8 mouse cellular contexts compared by ENCODE assay signal in the genomic region with DNA sequence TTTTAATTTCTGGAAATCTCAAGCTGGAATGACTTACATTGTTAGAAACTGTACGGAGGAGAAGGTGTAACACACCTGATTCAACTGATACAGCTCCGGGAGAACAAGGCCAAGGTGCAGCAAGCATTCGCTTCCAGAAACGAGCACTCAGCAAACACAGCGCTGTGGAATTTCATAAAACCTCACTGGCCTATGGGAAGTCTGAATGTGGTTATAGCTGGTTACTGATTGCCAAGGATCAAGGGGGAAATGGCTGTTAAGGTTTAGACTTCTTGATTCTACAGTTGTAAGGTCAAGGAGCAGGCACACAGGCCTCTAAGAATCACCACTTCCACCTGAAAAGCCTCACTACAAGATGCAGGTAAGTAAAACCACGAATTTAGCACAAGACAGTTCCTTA. TPM values are rescaled to one million over a fixed set of nuclear protein-coding genes. Genes with fewer than 3 reads are reported as not detected.
DNase-seq lines count a peak whose midpoint lies in the region; ATAC-seq and TF ChIP-seq lines count a peak whose summit lies in the region.

A gene (plus strand): TSS at position 224 of the 400 bp plus-strand sequence.

- no peak within 1 kb of the TSS for H3K9ac ChIP-seq in forebrain, embryonic 16.5 days (replicated peaks; ENCODE audit: low read depth, low read length)
- no peak within 1 kb of the TSS for H3K9ac ChIP-seq in hindbrain, embryonic 13.5 days
- H3K9ac ChIP-seq in midbrain, embryonic 13.5 days (replicated peaks) = no peak within 1 kb of the TSS

- no peak for TF ChIP-seq POLR2A in thymus, adult 2 months (IDR thresholded peaks at IDR 0.05; ENCODE audit: control insufficient read depth, extremely low read depth, insufficient read depth, low read length, poor library complexity)

- TF ChIP-seq CTCF in thymus, adult 2 months (IDR thresholded peaks at IDR 0.05; ENCODE audit: borderline replicate concordance, control insufficient read depth, extremely low read depth, insufficient read depth, low read length, poor library complexity) = no peak

- no peaks in the 10 kb centered on the region for H3K4me1 ChIP-seq in thymus, adult 2 months (replicated peaks; ENCODE audit: control insufficient read depth, insufficient read depth, low read length)
- no peaks in the 10 kb centered on the region for H3K4me1 ChIP-seq in forebrain, embryonic 16.5 days (replicated peaks; ENCODE audit: control insufficient read depth, insufficient read depth, low read length)
- H3K4me1 ChIP-seq in hindbrain, embryonic 13.5 days (replicated peaks) = no peaks in the 10 kb centered on the region
- H3K4me1 ChIP-seq in midbrain, embryonic 13.5 days (replicated peaks) = no peaks in the 10 kb centered on the region

- 87% methylated on average over 6 of the region's 6 CpGs for WGBS in thymus, adult 2 months
- 83% methylated on average over 6 of the region's 6 CpGs for WGBS in forebrain, embryonic 16.5 days
- WGBS in hindbrain, embryonic 13.5 days = 84% methylated on average over 6 of the region's 6 CpGs
- WGBS in midbrain, embryonic 13.5 days = 91% methylated on average over 6 of the region's 6 CpGs

- no peaks in the 10 kb centered on the region for H3K36me3 ChIP-seq in thymus, adult 2 months (ENCODE audit: control insufficient read depth, insufficient read depth, low read length)
- no peaks in the 10 kb centered on the region for H3K36me3 ChIP-seq in forebrain, embryonic 16.5 days (ENCODE audit: control insufficient read depth, insufficient read depth)
- H3K36me3 ChIP-seq in hindbrain, embryonic 13.5 days = no peaks in the 10 kb centered on the region
- no peaks in the 10 kb centered on the region for H3K36me3 ChIP-seq in midbrain, embryonic 13.5 days

- intact Hi-C loops in left cerebral cortex, postnatal 14 days (cut with DNase I) = no loop called here

- ATAC-seq in forebrain, embryonic 16.5 days = no peak
- ATAC-seq in hindbrain, embryonic 13.5 days (ENCODE audit: low FRiP score) = no peak
- no peak for ATAC-seq in midbrain, embryonic 13.5 days

- no peak for DNase-seq in thymus, adult 2 months
- no peak for DNase-seq in thymus, postnatal 4 days
- no peak for DNase-seq in left cerebral cortex, postnatal 14 days (ENCODE audit: low spot score in 2 of 2)
- no peak for DNase-seq in frontal cortex, postnatal 25 days (ENCODE audit: low spot score in 2 of 2)
- no peak for DNase-seq in ovary, postnatal 10 days (ENCODE audit: low spot score)

- no peak within 1 kb of the TSS for H3K4me2 ChIP-seq in forebrain, embryonic 16.5 days (ENCODE audit: low read length)
- H3K4me2 ChIP-seq in hindbrain, embryonic 13.5 days = no peak within 1 kb of the TSS
- H3K4me2 ChIP-seq in midbrain, embryonic 13.5 days (replicated peaks) = no peak within 1 kb of the TSS

- no peak within 1 kb of the TSS for H3K27ac ChIP-seq in thymus, adult 2 months (ENCODE audit: control insufficient read depth, insufficient read depth, low read length)
- H3K27ac ChIP-seq in forebrain, embryonic 16.5 days (ENCODE audit: low read length) = no peak within 1 kb of the TSS
- no peak within 1 kb of the TSS for H3K27ac ChIP-seq in hindbrain, embryonic 13.5 days
- H3K27ac ChIP-seq in midbrain, embryonic 13.5 days = no peak within 1 kb of the TSS

- no peaks in the 10 kb centered on the region for H3K9me3 ChIP-seq in forebrain, embryonic 16.5 days (ENCODE audit: control insufficient read depth, low read length)
- H3K9me3 ChIP-seq in hindbrain, embryonic 13.5 days = no peaks in the 10 kb centered on the region
- H3K9me3 ChIP-seq in midbrain, embryonic 13.5 days = no peaks in the 10 kb centered on the region

- H3K4me3 ChIP-seq in thymus, adult 2 months (ENCODE audit: control insufficient read depth, insufficient read depth, low read length) = no peak within 1 kb of the TSS
- H3K4me3 ChIP-seq in forebrain, embryonic 16.5 days (replicated peaks; ENCODE audit: low read length) = no peak within 1 kb of the TSS
- no peak within 1 kb of the TSS for H3K4me3 ChIP-seq in hindbrain, embryonic 13.5 days
- no peak within 1 kb of the TSS for H3K4me3 ChIP-seq in midbrain, embryonic 13.5 days (replicated peaks)

- H3K27me3 ChIP-seq in thymus, adult 2 months (ENCODE audit: control insufficient read depth, insufficient read depth, low read length) = no peaks in the 10 kb centered on the region
- H3K27me3 ChIP-seq in forebrain, embryonic 16.5 days (replicated peaks; ENCODE audit: control insufficient read depth, insufficient read depth, low read length) = no peaks in the 10 kb centered on the region
- H3K27me3 ChIP-seq in hindbrain, embryonic 13.5 days = no peaks in the 10 kb centered on the region
- no peaks in the 10 kb centered on the region for H3K27me3 ChIP-seq in midbrain, embryonic 13.5 days

RNA-seq across cellular contexts. Expression of the gene that starts here (rescaled TPM):
- polyA plus RNA-seq in thymus, adult 2 months (2012; rRNA removed) = 181 and 216 TPM in 2 replicates
- 143 and 149 TPM in 2 replicates for polyA plus RNA-seq in forebrain, embryonic 16.5 days (2015; fragmentation: Nextera tagmentation; extraction: Ambion mirVana)
- 182 and 185 TPM in 2 replicates for polyA plus RNA-seq in hindbrain, embryonic 13.5 days (2015; fragmentation: Nextera tagmentation; extraction: Ambion mirVana)
- 100 to 1,000 TPM; 104 to 124 TPM for total RNA-seq in left cerebral cortex, postnatal 14 days (2021)
- polyA plus RNA-seq in midbrain, embryonic 13.5 days (2015; fragmentation: Nextera tagmentation; extraction: Ambion mirVana) = 137 and 149 TPM in 2 replicates
